Mouse (Mus musculus): Measurements from ENCODE around the gene Prdx2. TPM values are rescaled to one million over a fixed set of nuclear protein-coding genes. Genes with fewer than 3 reads are reported as not detected.

Gene Prdx2
- polyA plus RNA-seq, 1 experiment, result 111 TPM

GRCm38 (mm10) chr8:84974543-84975142 is 5.3 kb downstream of the Prdx2 start:
- no peaks in the 10 kb centered on the region for H3K9me3 ChIP-seq (ENCODE audit: control insufficient read depth, low read length)
- no peak for TF ChIP-seq GATA1 (IDR thresholded peaks at IDR 0.05; ENCODE audit: low read length)
- no peak for TF ChIP-seq TAL1 (IDR thresholded peaks at IDR 0.05; ENCODE audit: low read length)
- peaks cover 58% of the 10 kb centered on the region for H3K36me3 ChIP-seq (ENCODE audit: control insufficient read depth)
- H3K4me3 ChIP-seq (replicated peaks), result peak overlapping the region; percentile 71
- H3K27me3 ChIP-seq (ENCODE audit: control insufficient read depth), result peaks cover 16% of the 10 kb centered on the region
- H3K4me1 ChIP-seq (ENCODE audit: control insufficient read depth), result peaks cover 88% of the 10 kb centered on the region

GRCm38 (mm10) chr8:84975434-84975833 is 6.0 kb downstream of the Prdx2 start:
- TF ChIP-seq GATA1 (IDR thresholded peaks at IDR 0.05; ENCODE audit: low read length) (no peak), TAL1 (IDR thresholded peaks at IDR 0.05; ENCODE audit: low read length) (no peak)
- H3K9me3 ChIP-seq (ENCODE audit: control insufficient read depth, low read length), result no peaks in the 10 kb centered on the region
- H3K4me3 ChIP-seq (replicated peaks), result peak overlapping the region; percentile 71
- peaks cover 96% of the 10 kb centered on the region for H3K4me1 ChIP-seq (ENCODE audit: control insufficient read depth)
- H3K36me3 ChIP-seq (ENCODE audit: control insufficient read depth), result peaks cover 50% of the 10 kb centered on the region
- peaks cover 16% of the 10 kb centered on the region for H3K27me3 ChIP-seq (ENCODE audit: control insufficient read depth)

- TF ChIP-seq GATA1 (IDR thresholded peaks at IDR 0.05; ENCODE audit: low read length) (no peak), TAL1 (IDR thresholded peaks at IDR 0.05; ENCODE audit: low read length) (no peak)
- peaks cover 16% of the 10 kb centered on the region for H3K27me3 ChIP-seq (ENCODE audit: control insufficient read depth)
- H3K9me3 ChIP-seq (ENCODE audit: control insufficient read depth, low read length), result no peaks in the 10 kb centered on the region
- peak overlapping the region; percentile 71 for H3K4me3 ChIP-seq (replicated peaks)
- H3K36me3 ChIP-seq (ENCODE audit: control insufficient read depth), result peaks cover 43% of the 10 kb centered on the region
- H3K4me1 ChIP-seq (ENCODE audit: control insufficient read depth), result peaks cover 100% of the 10 kb centered on the region
Observed at GRCm38 (mm10) chr8:84976031-84976762, 6.8 kb downstream of the Prdx2 start.

GRCm38 (mm10) chr8:84976763-84977434 is 7.5 kb downstream of the Prdx2 start:
- no peak for TF ChIP-seq GATA1 (IDR thresholded peaks at IDR 0.05; ENCODE audit: low read length)
- no peak for TF ChIP-seq TAL1 (IDR thresholded peaks at IDR 0.05; ENCODE audit: low read length)
- H3K4me1 ChIP-seq (ENCODE audit: control insufficient read depth), result peaks cover 98% of the 10 kb centered on the region
- H3K4me3 ChIP-seq (replicated peaks), result peak overlapping the region; percentile 71
- peaks cover 16% of the 10 kb centered on the region for H3K27me3 ChIP-seq (ENCODE audit: control insufficient read depth)
- no peaks in the 10 kb centered on the region for H3K9me3 ChIP-seq (ENCODE audit: control insufficient read depth, low read length)
- H3K36me3 ChIP-seq (ENCODE audit: control insufficient read depth), result peaks cover 36% of the 10 kb centered on the region

- Histone ChIP-seq H3K9me3 (ENCODE audit: control insufficient read depth, low read length) (no peaks in the 10 kb centered on the region), H3K27me3 (ENCODE audit: control insufficient read depth) (peaks cover 16% of the 10 kb centered on the region), H3K4me3 (replicated peaks) (peak overlapping the region; percentile 71), H3K4me1 (ENCODE audit: control insufficient read depth) (peaks cover 98% of the 10 kb centered on the region), H3K36me3 (ENCODE audit: control insufficient read depth) (peaks cover 28% of the 10 kb centered on the region)
- TF ChIP-seq TAL1 (IDR thresholded peaks at IDR 0.05; ENCODE audit: low read length) (no peak), GATA1 (IDR thresholded peaks at IDR 0.05; ENCODE audit: low read length) (no peak)
Observed at GRCm38 (mm10) chr8:84977435-84978247, 8.3 kb downstream of the Prdx2 start.

GRCm38 (mm10) chr8:84978248-84978940 is 9.0 kb downstream of the Prdx2 start, which contains the start of gene Junb:
TSS of gene Junb (minus strand) at chr8:84978718.
- H3K4me1 ChIP-seq (ENCODE audit: control insufficient read depth), result peaks cover 95% of the 10 kb centered on the region
- peak within 1 kb of the TSS; percentile 71 for H3K4me3 ChIP-seq (replicated peaks)
- H3K27me3 ChIP-seq (ENCODE audit: control insufficient read depth), result peaks cover 16% of the 10 kb centered on the region
- TF ChIP-seq GATA1 (IDR thresholded peaks at IDR 0.05; ENCODE audit: low read length) (no peak), TAL1 (IDR thresholded peaks at IDR 0.05; ENCODE audit: low read length) (no peak)
- no peaks in the 10 kb centered on the region for H3K9me3 ChIP-seq (ENCODE audit: control insufficient read depth, low read length)
- peaks cover 21% of the 10 kb centered on the region for H3K36me3 ChIP-seq (ENCODE audit: control insufficient read depth)

GRCm38 (mm10) chr8:84979599-84980421 is 10.4 kb downstream of the Prdx2 start:
- Histone ChIP-seq H3K4me3 (replicated peaks) (peak overlapping the region; percentile 71), H3K36me3 (ENCODE audit: control insufficient read depth) (peaks cover 7% of the 10 kb centered on the region), H3K9me3 (ENCODE audit: control insufficient read depth, low read length) (no peaks in the 10 kb centered on the region), H3K4me1 (ENCODE audit: control insufficient read depth) (peaks cover 95% of the 10 kb centered on the region), H3K27me3 (ENCODE audit: control insufficient read depth) (peaks cover 16% of the 10 kb centered on the region)
- TF ChIP-seq GATA1 (IDR thresholded peaks at IDR 0.05; ENCODE audit: low read length) (no peak), TAL1 (IDR thresholded peaks at IDR 0.05; ENCODE audit: low read length) (no peak)

All from erythroblast, embryonic 14.5 days (primary cell).